Mouse (Mus musculus): Measurements from ENCODE around the gene Tgm3. TPM values are rescaled to one million over a fixed set of nuclear protein-coding genes. Genes with fewer than 3 reads are reported as not detected.

Gene Tgm3
- total RNA-seq (2021), result 1 to 10 TPM in 1 of 2 experiments, under 1 TPM in 1; 0.10 to 5.3 TPM
- long read RNA-seq, experiment 1, result 0 reads
- long read RNA-seq, experiment 2, result 0 reads

GRCm38 (mm10) chr2:130012026-130012425 lies at the start of gene Tgm3:
Gene Tgm3, plus strand, starts transcription at chr2:130012349.
- no peak for DNase-seq (ENCODE audit: low spot score in 2 of 2)

- DNase-seq (ENCODE audit: low spot score in 2 of 2), result no peak
These were observed 31.5 kb upstream of the Tgm3 start for GRCm38 (mm10) chr2:129980608-129981007.

- DNase-seq (ENCODE audit: low spot score in 2 of 2), result no peak
These were observed 24.6 kb upstream of the Tgm3 start for GRCm38 (mm10) chr2:129987527-129988045.

- no peak for DNase-seq (ENCODE audit: low spot score in 2 of 2)
These were observed 22.5 kb upstream of the Tgm3 start for GRCm38 (mm10) chr2:129989646-129990045.

GRCm38 (mm10) chr2:129994468-129994867 lies 17.7 kb upstream of the Tgm3 start:
- DNase-seq (ENCODE audit: low spot score in 2 of 2), result no peak

GRCm38 (mm10) chr2:129998476-129998875 lies 13.7 kb upstream of the Tgm3 start:
- DNase-seq (ENCODE audit: low spot score in 2 of 2), result no peak

- DNase-seq (ENCODE audit: low spot score in 2 of 2), result no peak
These were observed 12.9 kb upstream of the Tgm3 start for GRCm38 (mm10) chr2:129999296-129999695.

GRCm38 (mm10) chr2:130000601-130001000 lies 11.5 kb upstream of the Tgm3 start:
- no peak for DNase-seq (ENCODE audit: low spot score in 2 of 2)

- no peak for DNase-seq (ENCODE audit: low spot score in 2 of 2)
These were observed 8.1 kb upstream of the Tgm3 start for GRCm38 (mm10) chr2:130004046-130004445.

- no peak for DNase-seq (ENCODE audit: low spot score in 2 of 2)
These were observed 2.8 kb upstream of the Tgm3 start for GRCm38 (mm10) chr2:130009371-130009770.

- no peak for DNase-seq (ENCODE audit: low spot score in 2 of 2)
These were observed 1.5 kb downstream of the Tgm3 start for GRCm38 (mm10) chr2:130013646-130014045.

- peak in 1 of 2 experiments; percentile 30 for DNase-seq (ENCODE audit: low spot score in 2 of 2)
These were observed 3.0 kb downstream of the Tgm3 start for GRCm38 (mm10) chr2:130015196-130015595.

GRCm38 (mm10) chr2:130018084-130018483 lies 5.9 kb downstream of the Tgm3 start:
- no peak for DNase-seq (ENCODE audit: low spot score in 2 of 2)

- DNase-seq (ENCODE audit: low spot score in 2 of 2), result no peak
These were observed 15.7 kb downstream of the Tgm3 start for GRCm38 (mm10) chr2:130027890-130028289.

- no peak for DNase-seq (ENCODE audit: low spot score in 2 of 2)
These were observed 17.7 kb downstream of the Tgm3 start for GRCm38 (mm10) chr2:130029826-130030225.

- no peak for DNase-seq (ENCODE audit: low spot score in 2 of 2)
These were observed 20.5 kb downstream of the Tgm3 start for GRCm38 (mm10) chr2:130032661-130033060.

GRCm38 (mm10) chr2:130036846-130037245 lies 24.7 kb downstream of the Tgm3 start:
- no peak for DNase-seq (ENCODE audit: low spot score in 2 of 2)

- DNase-seq (ENCODE audit: low spot score in 2 of 2), result no peak
These were observed 26.8 kb downstream of the Tgm3 start for GRCm38 (mm10) chr2:130038971-130039370.

- no peak for DNase-seq (ENCODE audit: low spot score in 2 of 2)
These were observed 28.2 kb downstream of the Tgm3 start for GRCm38 (mm10) chr2:130040190-130040886.

- DNase-seq (ENCODE audit: low spot score in 2 of 2), result no peak
These were observed 31.7 kb downstream of the Tgm3 start for GRCm38 (mm10) chr2:130043835-130044234.

GRCm38 (mm10) chr2:130047923-130048440 lies 35.8 kb downstream of the Tgm3 start:
- no peak for DNase-seq (ENCODE audit: low spot score in 2 of 2)

GRCm38 (mm10) chr2:130048792-130049191 lies 36.6 kb downstream of the Tgm3 start:
- no peak for DNase-seq (ENCODE audit: low spot score in 2 of 2)

GRCm38 (mm10) chr2:130058149-130058548 lies 46.0 kb downstream of the Tgm3 start:
- DNase-seq (ENCODE audit: low spot score in 2 of 2), result no peak

All from adrenal gland, adult 18-20 months (tissue).